ENCODE assay signal across 8 mouse cellular contexts in the genomic region with DNA sequence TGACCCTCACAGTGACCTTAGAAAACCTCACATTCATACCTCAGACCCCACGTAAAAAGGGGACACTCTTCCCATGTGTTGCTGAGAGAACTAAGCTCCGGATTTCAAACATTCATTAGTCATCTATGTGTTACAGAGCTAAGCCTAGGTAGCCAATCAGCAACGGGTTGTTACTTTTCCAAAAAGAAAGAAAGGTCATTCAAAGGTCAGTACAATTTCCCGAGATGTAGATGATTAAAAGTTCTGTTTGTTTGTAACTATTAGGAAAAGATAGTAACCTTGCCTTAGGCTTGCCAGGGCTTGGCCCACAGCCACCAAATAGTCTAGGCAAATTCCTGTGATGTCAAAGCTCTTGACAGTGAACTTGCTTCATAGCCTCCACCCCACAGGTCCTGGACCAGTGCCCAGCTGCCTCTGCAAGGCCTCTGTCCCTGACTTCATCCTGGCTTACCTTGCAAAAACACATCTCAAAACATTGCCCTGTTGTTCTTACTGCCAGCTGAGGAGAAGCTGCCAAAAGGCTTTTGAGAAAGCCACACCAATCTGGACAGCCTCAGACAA.
A peak's percentile ranks its signal among the peaks of the same experiment; 100 is the strongest.
DNase-seq lines count a peak whose midpoint lies in the region; ATAC-seq lines count a peak whose summit lies in the region.

No protein-coding gene starts in this region.

- 0 out of 2 replicates have a peak, but pooled peaks have one; percentile 32 for ATAC-seq in embryonic facial prominence, embryonic 13.5 days (ENCODE audit: insufficient number of reproducible peaks, insufficient read depth, low FRiP score, low TSS enrichment, low read depth)
- ATAC-seq in heart, embryonic 14.5 days (ENCODE audit: insufficient number of reproducible peaks, insufficient read depth, low FRiP score, low read depth) = peak; percentile 74
- ATAC-seq in liver, embryonic 12.5 days = 0 out of 2 replicates have a peak, but pooled peaks have one; percentile 30
- no peak for ATAC-seq in forebrain, embryonic 12.5 days (ENCODE audit: low FRiP score)
- ATAC-seq in forebrain, embryonic 15.5 days (replicated peaks) = no peak

- no peak overlapping the region for H3K4me3 ChIP-seq in embryonic facial prominence, embryonic 13.5 days
- H3K4me3 ChIP-seq in embryonic facial prominence, embryonic 10.5 days = no peak overlapping the region
- H3K4me3 ChIP-seq in heart, embryonic 14.5 days (ENCODE audit: control insufficient read depth in 1 of 2, insufficient read depth in 1 of 2, low read depth in 1 of 2, low read length in 2 of 2) = no peak overlapping the region
- H3K4me3 ChIP-seq in liver, embryonic 12.5 days = no peak overlapping the region
- H3K4me3 ChIP-seq in forebrain, embryonic 12.5 days (replicated peaks) = no peak overlapping the region
- no peak overlapping the region for H3K4me3 ChIP-seq in forebrain, embryonic 15.5 days

- H3K27me3 ChIP-seq in embryonic facial prominence, embryonic 13.5 days = no peaks in the 10 kb centered on the region
- H3K27me3 ChIP-seq in embryonic facial prominence, embryonic 10.5 days (replicated peaks; ENCODE audit: low read depth, poor library complexity, severe bottlenecking) = no peaks in the 10 kb centered on the region
- H3K27me3 ChIP-seq in heart, embryonic 14.5 days (ENCODE audit: control insufficient read depth, insufficient read depth, low read length) = no peaks in the 10 kb centered on the region
- no peaks in the 10 kb centered on the region for H3K27me3 ChIP-seq in liver, embryonic 12.5 days (replicated peaks)
- no peaks in the 10 kb centered on the region for H3K27me3 ChIP-seq in forebrain, embryonic 12.5 days
- H3K27me3 ChIP-seq in forebrain, embryonic 15.5 days = no peaks in the 10 kb centered on the region

- peaks cover 9% of the 10 kb centered on the region for H3K36me3 ChIP-seq in embryonic facial prominence, embryonic 13.5 days
- H3K36me3 ChIP-seq in embryonic facial prominence, embryonic 10.5 days (replicated peaks) = no peaks in the 10 kb centered on the region
- H3K36me3 ChIP-seq in heart, embryonic 14.5 days (ENCODE audit: control insufficient read depth, insufficient read depth, low read length) = no peaks in the 10 kb centered on the region
- no peaks in the 10 kb centered on the region for H3K36me3 ChIP-seq in liver, embryonic 12.5 days
- no peaks in the 10 kb centered on the region for H3K36me3 ChIP-seq in forebrain, embryonic 12.5 days (replicated peaks)
- no peaks in the 10 kb centered on the region for H3K36me3 ChIP-seq in forebrain, embryonic 15.5 days

- no peak overlapping the region for H3K9ac ChIP-seq in embryonic facial prominence, embryonic 13.5 days
- H3K9ac ChIP-seq in heart, embryonic 14.5 days (ENCODE audit: low read length) = no peak overlapping the region
- H3K9ac ChIP-seq in liver, embryonic 12.5 days = no peak overlapping the region
- H3K9ac ChIP-seq in forebrain, embryonic 12.5 days = no peak overlapping the region
- no peak overlapping the region for H3K9ac ChIP-seq in forebrain, embryonic 15.5 days (replicated peaks)

- WGBS in embryonic facial prominence, embryonic 13.5 days = 45% methylated on average over 4 of the region's 4 CpGs
- 66% methylated on average over 4 of the region's 4 CpGs for WGBS in embryonic facial prominence, embryonic 10.5 days
- 25% methylated on average over 4 of the region's 4 CpGs for WGBS in heart, embryonic 14.5 days
- WGBS in liver, embryonic 12.5 days (ENCODE audit: insufficient replicate concordance) = 63% methylated on average over 4 of the region's 4 CpGs
- WGBS in forebrain, embryonic 12.5 days = 77% methylated on average over 4 of the region's 4 CpGs
- 53% methylated on average over 4 of the region's 4 CpGs for WGBS in forebrain, embryonic 15.5 days

- no peak overlapping the region for H3K27ac ChIP-seq in embryonic facial prominence, embryonic 13.5 days
- H3K27ac ChIP-seq in embryonic facial prominence, embryonic 10.5 days (replicated peaks) = no peak overlapping the region
- H3K27ac ChIP-seq in heart, embryonic 14.5 days (replicated peaks in 1 of 2; ENCODE audit: control insufficient read depth in 1 of 2, insufficient read depth in 1 of 2, low read depth in 2 of 2, low read length in 2 of 2) = peak overlapping the region; percentile 52 to 82
- no peak overlapping the region for H3K27ac ChIP-seq in liver, embryonic 12.5 days
- H3K27ac ChIP-seq in forebrain, embryonic 12.5 days = no peak overlapping the region
- H3K27ac ChIP-seq in forebrain, embryonic 15.5 days (replicated peaks) = no peak overlapping the region

- no peaks in the 10 kb centered on the region for H3K9me3 ChIP-seq in embryonic facial prominence, embryonic 13.5 days
- no peaks in the 10 kb centered on the region for H3K9me3 ChIP-seq in embryonic facial prominence, embryonic 10.5 days
- no peaks in the 10 kb centered on the region for H3K9me3 ChIP-seq in heart, embryonic 14.5 days (ENCODE audit: control insufficient read depth, low read length)
- no peaks in the 10 kb centered on the region for H3K9me3 ChIP-seq in liver, embryonic 12.5 days (replicated peaks)
- H3K9me3 ChIP-seq in forebrain, embryonic 12.5 days = no peaks in the 10 kb centered on the region
- H3K9me3 ChIP-seq in forebrain, embryonic 15.5 days = no peaks in the 10 kb centered on the region

- peaks cover 20% of the 10 kb centered on the region for H3K4me1 ChIP-seq in embryonic facial prominence, embryonic 13.5 days
- peaks cover 25% of the 10 kb centered on the region for H3K4me1 ChIP-seq in embryonic facial prominence, embryonic 10.5 days
- H3K4me1 ChIP-seq in heart, embryonic 14.5 days (ENCODE audit: control insufficient read depth in 2 of 2, insufficient read depth in 2 of 2, low read length in 2 of 2) = peaks cover 24 to 38% of the 10 kb centered on the region in 2 experiments
- peaks cover 9% of the 10 kb centered on the region; the same call in 1 of the 2 replicates for H3K4me1 ChIP-seq in liver, embryonic 12.5 days
- H3K4me1 ChIP-seq in forebrain, embryonic 12.5 days = peaks cover 7% of the 10 kb centered on the region; the same call in 1 of the 2 replicates
- peaks cover 10% of the 10 kb centered on the region for H3K4me1 ChIP-seq in forebrain, embryonic 15.5 days

- H3K4me2 ChIP-seq in embryonic facial prominence, embryonic 13.5 days = no peak overlapping the region
- peak overlapping the region; percentile 19; the same call in 1 of the 2 replicates for H3K4me2 ChIP-seq in heart, embryonic 14.5 days (ENCODE audit: low read length)
- no peak overlapping the region for H3K4me2 ChIP-seq in liver, embryonic 12.5 days
- no peak overlapping the region for H3K4me2 ChIP-seq in forebrain, embryonic 12.5 days
- H3K4me2 ChIP-seq in forebrain, embryonic 15.5 days (replicated peaks) = no peak overlapping the region

- no peak for DNase-seq in embryonic facial prominence, embryonic 10.5 days (ENCODE audit: low spot score)
- DNase-seq in cerebellum, adult 9-11 months = peak; percentile 10
- DNase-seq in urinary bladder, adult 18-20 months (ENCODE audit: low spot score in 2 of 2) = peak; percentile 43 to 75

Comparison
In these comparisons a context has a peak if more than half of its experiments do, and no peak if none do; other contexts are left out.
1. ATAC-seq: peak in embryonic facial prominence, embryonic 13.5 days (single experiment), heart, embryonic 14.5 days (single experiment) and liver, embryonic 12.5 days (single experiment); none in forebrain, embryonic 12.5 days (single experiment) and forebrain, embryonic 15.5 days (single experiment).
2. H3K27ac ChIP-seq: peak in heart, embryonic 14.5 days (2 of 2); none in embryonic facial prominence, embryonic 13.5 days (single experiment), embryonic facial prominence, embryonic 10.5 days (single experiment), liver, embryonic 12.5 days (single experiment), forebrain, embryonic 12.5 days (single experiment) and forebrain, embryonic 15.5 days (single experiment).